Mouse (Mus musculus): ENCODE measurements around the gene Rufy1.
A peak's percentile ranks its signal among the peaks of the same experiment; 100 is the strongest.
"Not testable (repeated sequence)": the region's sequence is repeated elsewhere in the genome, so short reads cannot be mapped to it uniquely, and the experiment has no call there.

Gene Rufy1

DNA sequence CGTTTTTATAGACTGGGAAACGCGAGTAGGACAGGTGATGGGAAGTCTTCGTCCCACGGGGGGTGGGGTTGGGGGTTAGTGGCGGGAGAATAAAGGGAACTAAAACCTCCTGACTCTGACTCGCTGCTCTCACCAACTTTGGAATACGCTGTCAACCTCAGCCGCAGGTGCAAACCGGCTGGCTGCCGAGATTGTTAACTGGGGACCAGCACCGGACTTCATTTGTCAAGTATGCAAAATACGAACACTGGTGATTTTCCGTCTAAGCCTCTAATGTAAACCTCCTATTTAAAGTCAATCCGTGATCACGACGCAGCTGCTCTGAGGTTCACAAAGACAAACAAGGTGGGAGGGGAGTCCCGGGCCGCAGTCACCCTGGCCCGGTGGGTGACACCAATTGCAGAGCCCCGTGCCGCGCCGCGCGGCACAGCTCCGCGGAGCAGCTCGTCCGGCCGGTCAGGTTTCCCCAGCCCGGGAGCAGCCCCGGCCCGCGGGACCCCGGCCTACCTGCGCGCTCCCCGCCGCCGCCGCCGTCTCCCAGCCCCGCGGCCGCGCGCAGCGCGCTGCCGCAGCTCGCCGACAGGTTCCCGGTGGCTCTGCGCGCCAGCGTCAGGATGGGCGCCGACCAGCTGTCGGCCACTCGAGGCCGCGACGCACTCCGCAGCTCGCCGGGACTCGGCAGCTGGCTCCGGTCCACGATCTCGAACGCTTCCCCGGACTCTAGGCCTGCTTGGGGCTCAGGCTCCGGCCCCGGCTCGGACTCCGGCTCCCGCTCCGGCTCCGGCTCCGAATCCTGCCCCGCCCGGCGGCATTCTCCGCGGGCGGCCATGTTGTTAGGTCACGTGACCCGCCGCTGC, at the start of gene Rufy1:
Gene Rufy1 (minus strand): TSS at position 849 of the 857 bp plus-strand sequence.
- DNase-seq: peak; percentile 93

DNA sequence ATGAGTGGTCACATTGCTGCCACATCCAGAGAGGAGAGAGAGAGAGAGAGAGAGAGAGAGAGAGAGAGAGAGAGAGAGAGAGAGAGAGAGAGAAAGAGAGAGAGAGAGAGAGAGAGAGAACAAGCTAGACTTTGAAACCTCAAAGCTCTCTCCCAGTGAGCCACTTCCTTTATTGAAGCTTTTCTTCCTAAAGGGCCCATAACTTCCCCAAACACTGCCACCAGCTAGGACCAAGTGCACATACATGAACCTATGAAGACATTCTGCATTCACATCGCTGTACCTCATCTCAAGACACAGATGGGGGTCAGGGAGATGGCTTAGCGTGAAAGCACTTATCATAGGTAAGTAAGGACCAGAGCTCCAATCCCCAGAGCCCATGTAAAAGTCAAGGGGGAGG, 47.1 kb upstream of the Rufy1 start:
- DNase-seq: no peak

DNA sequence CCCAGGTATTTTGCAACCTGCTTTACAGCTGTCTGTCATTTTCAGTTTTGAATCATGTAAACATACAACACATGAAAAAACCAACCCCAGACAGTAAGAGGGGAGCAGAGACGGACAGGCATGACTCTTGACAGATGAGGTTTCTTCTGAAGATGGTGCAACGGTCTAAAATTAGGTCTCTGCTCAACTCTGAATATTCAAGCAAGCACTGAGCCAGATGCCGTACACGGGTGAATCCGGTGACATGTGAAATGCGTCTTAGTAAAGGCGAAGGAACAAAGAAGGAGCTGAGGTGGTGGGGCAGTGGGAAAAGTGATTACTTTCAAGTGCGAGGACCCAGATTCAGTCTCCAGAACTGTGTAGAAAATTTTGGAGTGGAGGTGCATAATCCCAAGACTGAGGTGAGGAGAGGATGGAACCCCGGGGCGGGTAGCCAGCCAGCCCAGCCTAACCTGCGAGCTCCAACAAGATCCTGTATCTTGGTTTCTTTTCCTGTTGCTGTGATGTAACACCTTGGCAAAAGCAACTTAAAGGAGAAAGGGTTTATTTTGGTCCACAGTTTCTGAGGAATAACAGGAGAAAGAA, 46.7 kb upstream of the Rufy1 start:
- DNase-seq: no peak

DNA sequence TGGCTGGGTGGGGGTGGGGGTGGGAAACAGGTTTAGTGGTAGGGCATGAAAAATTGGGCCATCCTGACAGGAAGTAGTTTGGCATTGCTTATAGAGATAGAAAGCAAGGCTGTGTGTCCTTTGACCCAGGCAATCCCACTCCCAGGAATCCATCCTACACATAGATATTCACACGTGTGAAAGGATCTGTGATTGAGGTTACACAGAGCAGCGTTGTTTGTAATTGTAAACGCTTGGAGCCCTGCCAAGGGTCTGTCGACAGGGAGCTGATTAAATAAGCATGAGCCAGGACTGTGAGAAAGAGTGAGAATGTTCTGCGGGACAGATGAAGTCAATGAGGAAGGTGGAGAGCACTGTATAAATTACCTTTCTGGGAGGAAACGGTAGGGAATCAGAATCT, 46.0 kb upstream of the Rufy1 start:
- peak; percentile 10 for DNase-seq

DNA sequence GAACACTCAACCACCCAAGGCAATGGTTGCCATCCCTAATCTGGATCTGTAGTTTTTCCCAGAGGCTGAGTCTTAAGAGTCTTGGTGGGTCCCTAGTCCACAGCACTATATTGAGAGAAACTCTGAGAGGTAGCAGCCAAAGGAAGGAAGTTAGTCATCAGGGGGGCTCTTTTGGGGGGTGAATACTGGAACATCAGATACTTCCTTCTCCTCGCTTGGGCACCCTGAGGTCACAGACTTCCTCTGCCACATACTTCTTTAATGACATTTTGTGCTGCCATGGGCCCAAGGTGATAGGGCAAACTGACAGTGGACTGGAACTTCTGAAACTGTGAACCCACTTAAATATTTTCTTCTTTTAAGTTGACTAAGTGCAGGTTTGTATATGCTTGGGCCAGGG, 43.0 kb upstream of the Rufy1 start:
- DNase-seq: no peak

DNA sequence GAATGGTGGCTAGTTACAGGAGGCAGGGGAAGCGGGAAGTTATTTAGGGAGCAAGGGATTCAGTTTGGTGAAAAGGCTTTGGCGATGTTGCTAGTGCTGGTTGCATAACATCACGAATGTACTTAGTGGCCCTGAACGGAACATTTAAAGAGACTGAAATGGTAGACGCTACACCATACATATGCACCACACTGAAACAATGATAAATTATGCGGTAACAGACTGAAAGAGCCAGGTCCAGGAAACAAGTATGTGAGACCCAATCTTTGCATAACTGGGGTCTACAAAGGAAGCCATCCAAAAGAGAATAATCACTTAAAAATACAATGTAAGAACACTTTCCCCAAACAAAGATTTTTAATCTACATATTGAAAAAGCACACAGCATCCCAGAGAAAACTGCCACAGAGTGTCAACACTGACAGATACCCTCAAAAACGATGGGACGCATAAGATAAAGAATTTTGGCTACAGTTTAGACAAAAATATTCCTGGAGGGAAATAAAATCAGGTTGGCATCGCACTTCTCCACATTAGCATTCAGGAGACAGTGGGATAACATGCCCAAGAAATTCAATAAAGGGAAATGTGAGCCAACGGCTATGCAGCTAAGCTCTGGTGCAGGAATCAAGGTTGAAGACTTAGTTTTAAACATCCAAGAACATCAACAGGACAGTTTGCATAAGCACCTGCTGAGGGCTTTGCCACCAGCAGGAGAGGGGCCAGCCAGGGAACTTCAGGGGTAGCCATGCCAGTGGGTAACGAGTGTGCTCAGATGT, 41.4 kb upstream of the Rufy1 start:
- no peak for DNase-seq

DNA sequence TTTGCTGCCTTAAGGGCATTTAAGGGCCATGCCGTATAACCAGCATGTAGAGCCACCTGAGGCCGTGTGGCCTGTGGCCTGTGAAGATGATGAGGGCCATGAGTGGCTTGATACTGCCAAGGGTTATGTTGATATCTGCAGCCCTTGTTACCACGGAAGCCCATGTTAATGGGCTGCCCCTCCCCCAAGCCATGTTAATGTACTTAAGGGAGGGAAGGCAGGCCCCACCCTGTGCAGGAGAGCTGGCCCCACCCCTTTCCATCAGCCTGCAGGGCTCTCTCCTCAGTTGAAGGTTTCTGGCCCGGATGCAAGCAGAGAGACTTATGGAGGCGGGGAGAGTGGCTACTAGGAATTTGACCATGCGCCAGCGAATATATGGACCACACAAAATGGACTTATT, 30.6 kb upstream of the Rufy1 start:
- DNase-seq: no peak

DNA sequence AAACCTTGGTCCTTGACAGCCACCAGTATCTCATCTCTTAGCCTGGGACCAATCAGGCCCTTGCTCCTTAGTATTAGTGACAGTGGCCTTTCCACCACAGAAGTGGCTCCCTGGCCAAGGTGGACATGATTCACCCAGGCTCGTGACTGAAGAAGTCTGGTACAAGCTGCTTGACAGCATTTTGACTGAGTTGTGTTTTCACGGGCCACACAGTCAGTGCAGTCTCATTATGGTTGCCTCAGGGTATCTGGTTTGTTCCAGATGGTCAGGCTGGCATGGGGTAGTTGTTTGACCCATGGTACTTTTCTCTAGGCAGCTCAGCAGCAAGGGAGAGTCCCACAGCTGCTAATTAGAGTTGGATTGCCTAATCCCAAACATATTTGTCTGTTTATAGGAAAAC, 28.3 kb upstream of the Rufy1 start:
- DNase-seq: peak; percentile 17

DNA sequence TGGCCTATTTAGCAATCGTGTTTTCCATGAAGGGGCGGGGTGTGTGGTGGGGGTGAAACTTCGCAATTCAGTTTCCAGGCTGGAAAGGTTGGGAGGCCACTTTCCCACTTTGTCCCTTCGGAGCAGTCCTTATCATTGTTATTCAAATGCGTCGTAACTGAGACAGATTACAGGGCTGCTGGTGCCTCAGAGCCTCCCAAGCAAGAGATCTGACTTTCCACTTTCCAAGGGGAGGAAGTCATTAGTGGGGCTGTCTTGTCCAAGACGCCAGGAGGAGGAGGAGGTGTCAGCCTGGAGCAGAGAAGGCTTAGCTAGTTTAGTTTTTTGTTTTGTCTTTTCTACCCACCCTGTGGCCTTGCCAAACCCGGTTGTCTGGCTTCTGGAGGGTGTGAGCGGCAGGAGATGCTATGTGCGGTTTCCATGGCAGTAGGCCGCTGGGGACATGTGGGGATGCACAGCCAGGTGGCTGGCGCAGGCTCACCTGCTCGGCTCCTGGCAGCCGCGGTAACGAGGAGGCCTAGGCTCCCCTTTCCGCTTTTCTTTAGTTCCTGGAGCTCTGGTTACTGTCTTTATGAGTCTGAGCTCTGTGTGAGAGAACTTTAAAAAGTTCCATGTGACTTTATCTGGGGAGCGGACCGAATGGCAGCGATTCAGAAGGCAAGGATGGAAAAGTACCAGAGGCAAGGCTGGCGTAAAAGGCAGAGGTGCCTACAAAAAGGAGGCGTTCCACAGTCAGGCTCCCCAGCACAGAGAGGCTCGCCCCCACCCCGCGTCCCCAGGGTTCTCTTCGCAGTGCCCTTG, 26.4 kb upstream of the Rufy1 start:
- peak; percentile 51 for DNase-seq

DNA sequence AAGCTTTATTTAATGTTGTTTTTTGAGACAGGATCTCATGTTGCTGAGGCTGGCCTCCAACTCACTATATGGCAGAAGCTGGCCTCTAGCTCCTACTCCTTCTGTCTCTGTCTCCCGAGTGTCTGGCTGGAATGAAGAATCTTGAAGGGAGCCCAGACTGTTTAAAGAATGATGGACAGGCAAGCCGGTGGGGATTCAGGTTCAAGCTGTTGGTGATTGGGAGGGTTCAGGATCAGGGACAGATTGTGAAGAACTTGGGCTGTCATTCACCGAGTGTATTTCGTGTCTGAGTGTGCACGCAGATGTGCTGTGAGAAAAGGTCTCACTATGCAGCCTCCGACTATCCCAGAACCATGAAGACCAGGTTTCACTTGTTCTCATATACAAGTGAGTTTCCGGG, 25.5 kb upstream of the Rufy1 start:
- no peak for DNase-seq

DNA sequence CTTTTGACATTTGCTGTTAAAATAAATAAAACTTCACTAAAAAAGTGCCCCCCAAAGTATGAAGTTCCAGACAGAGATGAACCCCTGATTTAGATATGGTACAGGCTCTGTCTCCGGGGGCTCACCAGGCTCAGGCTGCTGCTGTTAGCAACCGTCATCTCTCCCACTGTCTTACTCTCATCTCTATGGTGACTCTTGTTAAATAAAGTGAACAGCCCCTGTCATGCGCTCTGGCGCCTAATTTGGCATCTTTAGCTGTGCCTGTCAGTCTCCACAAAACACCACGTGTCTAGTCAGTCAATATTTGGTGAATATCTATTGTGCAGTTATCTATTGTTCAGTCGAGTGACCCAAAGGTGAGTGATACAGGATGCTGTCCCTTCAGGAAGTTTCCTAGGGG, 24.0 kb upstream of the Rufy1 start:
- no peak for DNase-seq

DNA sequence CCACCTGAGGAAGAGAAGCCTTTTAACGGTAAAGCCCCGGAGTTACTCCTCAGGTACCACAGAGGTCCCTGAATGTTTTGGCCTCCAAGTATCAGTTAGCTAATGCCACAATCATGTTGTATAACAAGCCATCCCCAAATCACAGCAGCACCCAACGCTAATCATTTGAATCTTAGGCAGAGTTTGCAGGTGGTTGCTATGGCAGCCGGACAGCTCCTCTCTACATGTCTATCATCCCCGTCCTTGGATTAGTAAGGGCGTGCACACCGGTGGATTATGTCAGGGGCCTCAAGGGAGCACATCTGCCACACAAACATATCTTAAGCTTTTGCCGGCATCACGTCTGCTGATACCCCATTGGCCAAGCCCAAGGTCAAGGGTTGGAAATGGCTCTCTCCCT, 19.3 kb upstream of the Rufy1 start:
- DNase-seq: no peak

DNA sequence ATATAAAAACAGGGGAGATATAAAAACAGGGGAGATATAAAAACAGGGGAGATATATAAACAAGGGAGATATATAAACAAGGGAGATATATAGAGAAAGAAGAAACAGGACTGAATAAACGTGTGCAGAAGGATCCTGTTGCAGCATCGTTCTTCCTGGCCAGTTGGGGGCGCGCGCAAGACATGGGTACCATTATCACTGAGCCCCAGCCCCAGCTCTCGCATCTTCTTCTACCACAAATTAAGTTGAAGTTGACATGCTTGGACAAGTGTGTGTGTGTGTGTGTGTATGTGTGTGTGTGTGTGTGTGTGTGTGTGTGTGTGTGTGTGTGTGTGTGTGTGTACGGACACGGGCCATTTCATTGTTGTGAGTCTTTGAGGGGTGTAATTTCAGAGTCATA, 17.2 kb upstream of the Rufy1 start:
- not testable (repeated sequence) for DNase-seq

DNA sequence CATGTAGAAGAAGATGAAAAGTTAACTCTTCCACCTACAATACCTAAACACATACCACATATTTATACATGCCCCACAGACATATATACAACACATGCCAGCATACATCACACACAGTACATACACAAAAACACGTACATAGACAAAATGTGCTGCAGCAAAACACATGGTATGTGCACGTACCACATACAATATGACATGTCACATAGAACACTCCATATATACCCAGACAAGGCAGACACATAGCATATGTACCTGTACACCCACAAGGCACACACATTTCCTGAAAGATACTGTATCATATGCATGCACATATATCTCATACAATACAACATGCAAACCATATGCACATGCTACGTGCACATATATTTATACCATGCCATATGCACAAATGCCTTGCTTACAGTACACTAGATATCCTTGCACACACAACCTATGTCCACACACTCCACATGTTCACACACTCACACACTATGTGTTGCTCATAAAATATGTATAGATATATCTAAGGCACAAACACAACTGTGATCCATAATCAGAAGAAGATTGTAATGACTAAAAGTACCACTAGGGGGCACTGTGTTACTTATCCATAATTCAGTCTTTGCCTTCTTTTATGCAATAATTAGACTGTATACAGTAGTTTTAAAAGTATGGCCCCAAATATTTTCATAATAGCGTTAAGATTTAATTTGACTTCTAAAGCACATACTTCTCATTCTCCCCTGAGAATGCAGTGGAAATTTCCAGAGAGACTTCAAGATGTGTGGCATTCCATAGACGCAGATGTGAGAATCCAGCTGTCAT, 12.5 kb upstream of the Rufy1 start:
- DNase-seq: no peak

DNA sequence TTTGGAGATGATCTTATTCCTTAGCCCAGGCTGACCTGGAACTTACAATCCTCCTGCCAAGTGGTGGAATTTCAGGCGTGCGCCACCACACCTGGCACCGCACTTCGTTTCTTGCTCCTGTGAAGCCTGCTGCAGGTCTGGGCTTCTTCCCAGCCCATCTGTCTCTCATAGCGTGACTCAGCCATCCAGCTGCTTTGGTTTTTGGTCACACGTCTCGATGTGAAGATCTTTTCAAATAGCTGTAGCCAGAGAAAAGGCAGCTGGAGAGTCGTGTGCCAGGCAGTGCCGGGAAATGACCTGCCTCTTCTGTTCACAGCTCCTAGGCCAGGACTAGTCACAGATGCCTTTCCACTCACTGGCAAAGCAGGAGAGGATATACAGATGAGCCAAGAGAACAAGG, 10.7 kb upstream of the Rufy1 start:
- no peak for DNase-seq

DNA sequence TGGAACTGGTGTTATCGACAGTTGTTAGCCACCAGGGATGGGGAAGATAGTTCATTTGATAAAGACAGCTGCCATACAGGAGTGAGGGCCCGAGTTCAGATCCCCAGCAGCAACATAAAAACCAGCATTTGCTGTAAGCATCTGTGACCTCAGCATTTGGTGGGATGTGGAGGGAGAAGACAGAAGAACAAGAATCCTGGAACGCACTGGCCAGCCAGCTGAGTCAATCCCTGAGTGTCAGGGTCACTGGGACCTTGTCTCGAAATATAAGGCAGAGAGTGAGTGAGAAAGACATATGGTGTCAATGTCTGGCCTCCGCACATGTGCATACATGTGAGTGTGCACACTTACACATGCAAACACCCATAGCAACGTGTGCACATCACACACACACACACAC, 9.8 kb upstream of the Rufy1 start:
- no peak for DNase-seq

DNA sequence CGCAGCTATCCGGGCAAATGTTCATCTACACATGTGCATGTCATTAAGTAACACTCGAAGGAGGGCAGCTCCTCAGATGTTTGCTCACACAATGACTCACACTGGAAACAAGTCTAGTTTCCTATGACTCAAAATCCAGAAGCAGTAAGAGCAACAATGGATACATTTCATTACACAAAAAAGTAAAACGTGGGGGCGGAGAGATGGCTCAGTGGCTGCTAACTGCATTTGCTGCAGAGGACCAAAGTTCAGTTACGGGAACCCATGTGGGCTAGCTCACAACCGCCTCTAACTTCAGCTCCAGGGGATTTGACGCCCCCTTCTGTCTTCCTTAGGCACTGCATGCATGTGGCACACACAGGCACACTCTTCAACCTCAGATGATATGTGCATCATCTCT, 8.9 kb upstream of the Rufy1 start:
- DNase-seq: no peak

DNA sequence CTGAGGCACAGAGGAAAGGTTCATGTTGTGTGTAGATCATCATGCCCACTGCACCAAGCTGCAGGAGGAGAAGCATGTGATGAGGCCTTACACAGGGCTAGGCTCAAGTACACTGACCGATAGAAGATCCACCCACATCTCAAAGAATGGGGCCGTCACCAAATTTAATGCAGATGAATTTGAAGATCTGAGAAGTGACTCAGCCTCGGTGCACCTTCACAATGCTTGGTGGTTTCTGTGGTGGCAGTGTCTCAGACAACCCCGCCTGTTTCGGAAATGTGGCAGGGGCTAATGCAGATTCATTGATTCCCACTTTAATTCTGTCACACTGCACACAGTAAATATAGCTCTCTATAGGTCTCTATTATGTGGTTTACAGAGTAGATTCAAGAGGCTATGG, 2.0 kb upstream of the Rufy1 start:
- no peak for DNase-seq

DNA sequence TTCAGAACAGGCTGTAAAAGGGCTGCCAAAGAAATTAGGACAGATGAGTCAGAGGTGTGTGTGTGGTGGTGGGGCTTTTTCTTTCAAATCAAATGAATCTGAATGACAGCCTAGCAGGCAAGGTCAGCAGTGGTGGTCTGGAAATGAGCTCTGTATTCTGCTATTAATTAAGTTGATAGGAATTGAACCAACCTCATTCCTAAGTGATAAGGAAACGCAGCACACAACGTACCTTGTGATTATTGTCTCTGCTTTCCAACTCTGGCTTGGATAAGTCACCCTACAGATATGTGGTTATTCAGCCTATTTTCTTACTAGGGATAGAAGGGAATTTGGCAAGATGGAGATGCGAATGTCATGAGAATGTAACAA, 1.1 kb upstream of the Rufy1 start:
- no peak for DNase-seq

DNA sequence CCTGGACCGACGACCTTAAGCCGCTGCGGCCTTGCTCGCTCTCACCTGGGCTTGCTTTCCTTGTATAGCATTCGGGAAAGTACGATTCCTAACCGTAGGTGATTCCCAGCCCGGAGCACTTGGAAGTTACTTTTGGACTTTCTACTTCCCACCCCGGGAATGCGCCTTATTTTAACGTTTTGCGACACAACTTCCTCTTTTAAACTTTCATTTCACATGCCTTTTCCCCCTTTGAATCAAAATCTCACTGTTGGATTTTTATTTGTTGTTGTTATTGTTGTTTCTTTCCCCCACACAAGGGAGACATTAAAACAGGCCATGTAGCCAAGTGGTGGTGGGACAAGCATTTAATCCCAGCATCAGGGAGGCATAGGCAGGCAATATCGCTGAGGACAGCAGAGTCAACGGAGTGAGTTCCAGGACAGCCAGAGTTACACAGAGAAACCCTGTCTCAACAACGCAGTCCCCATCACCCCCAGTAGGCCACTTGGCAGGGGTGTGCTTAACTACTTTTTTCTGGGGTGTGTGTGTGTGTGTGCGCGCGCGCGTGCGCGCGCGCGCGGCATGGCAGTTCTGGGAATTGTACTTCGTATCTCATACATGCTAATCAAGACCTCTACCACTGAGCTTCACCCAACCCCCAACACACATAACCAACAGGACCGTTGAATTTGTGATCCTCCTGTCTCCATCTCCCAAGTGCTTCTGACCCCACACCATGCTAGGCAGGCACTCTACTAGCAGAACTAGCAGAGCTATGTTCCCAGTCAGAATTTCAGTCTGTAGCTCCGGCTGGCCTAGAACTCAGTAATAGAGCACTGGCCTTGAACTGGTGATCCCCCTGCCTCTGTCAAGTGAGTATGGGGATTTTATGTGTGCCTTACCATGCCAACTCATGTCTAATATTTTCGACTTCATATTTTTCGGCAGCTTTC, 476 bp upstream of the Rufy1 start:
- DNase-seq: no peak

DNA sequence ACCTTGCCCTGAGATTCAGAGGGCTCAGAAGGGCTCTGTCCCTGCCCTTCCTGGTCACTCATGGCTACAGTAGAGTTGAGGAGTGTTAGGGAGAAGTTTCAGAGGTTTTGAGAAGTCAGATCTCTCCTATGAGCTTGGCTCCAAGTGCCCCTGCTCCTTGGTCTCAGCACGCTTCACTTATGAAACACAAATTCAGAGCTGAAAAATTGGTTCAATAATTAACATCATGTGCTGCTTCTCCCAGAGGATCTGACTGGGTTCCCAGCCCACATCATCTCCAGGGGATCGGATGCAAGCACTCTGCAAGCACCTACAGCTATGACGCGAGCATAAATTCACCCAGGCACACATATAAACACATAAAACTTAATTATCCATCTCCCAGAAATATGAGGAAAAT, 4.9 kb downstream of the Rufy1 start:
- no peak for DNase-seq

Measured in kidney, adult 18-20 months (tissue).